Mouse (Mus musculus): ENCODE measurements around the gene Map6.

The Map6 gene

DNA sequence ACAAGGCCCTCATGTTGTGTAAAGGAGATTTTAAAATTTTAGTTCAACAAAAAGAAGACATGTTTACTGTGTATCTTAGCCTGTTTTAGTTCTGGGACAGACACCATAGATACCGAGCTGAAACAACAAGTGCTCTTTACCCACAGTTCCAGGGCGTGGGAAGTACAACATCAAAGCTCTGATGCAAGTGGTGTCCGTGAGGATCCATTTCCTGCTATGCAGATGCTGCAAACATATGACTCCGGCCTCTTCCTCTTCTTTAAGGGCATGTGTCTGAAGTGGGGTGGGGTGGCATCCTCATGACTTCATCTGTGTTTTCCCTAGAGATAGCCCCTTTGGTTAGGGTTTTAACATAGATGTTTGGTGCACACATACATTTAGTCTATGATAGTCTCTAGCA is 3.7 kb upstream of the Map6 start:
- DNase-seq (ENCODE audit: low read depth, low spot score) = no peak

DNA sequence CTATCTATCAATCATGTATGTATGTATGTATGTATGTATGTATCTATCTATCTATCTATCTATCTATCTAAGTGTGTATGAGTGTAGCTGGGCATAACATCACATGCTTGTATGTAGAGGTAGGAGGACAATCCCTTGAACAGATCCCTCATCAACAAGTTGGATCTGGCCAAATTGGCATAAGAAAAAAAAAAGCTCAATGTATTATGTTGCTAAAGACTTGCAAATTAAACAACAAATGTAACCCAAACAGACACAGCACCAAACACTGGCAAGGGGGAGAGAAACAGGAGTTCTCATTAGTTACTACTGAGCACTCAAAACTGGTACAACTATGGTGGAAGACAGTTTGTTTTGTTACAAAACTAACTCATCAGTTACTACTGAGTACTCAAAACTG is 2.6 kb upstream of the Map6 start:
- DNase-seq (ENCODE audit: low read depth, low spot score) = no peak

DNA sequence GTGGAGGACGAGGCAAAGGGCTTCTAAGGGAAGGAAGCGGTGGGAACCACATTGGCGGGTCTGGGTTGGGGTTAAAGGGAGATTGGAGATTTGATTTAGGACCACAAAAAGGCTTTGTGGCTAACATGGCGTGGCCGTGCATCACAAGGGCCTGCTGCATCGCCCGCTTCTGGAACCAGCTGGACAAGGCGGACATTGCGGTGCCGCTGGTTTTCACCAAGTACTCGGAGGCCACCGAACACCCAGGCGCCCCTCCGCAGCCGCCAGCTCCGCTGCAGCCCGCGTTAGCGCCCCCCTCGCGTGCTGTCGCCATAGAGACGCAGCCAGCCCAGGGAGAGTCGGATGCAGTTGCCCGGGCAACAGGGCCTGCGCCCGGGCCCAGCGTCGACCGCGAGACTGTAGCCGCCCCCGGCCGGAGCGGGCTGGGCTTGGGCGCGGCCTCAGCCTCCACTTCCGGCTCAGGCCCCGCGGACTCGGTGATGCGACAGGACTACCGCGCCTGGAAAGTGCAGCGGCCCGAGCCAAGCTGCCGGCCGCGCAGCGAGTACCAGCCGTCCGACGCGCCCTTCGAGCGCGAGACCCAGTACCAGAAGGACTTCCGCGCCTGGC is 754 bp downstream of the Map6 start:
- peak; percentile 80 for DNase-seq (ENCODE audit: low read depth, low spot score)

DNA sequence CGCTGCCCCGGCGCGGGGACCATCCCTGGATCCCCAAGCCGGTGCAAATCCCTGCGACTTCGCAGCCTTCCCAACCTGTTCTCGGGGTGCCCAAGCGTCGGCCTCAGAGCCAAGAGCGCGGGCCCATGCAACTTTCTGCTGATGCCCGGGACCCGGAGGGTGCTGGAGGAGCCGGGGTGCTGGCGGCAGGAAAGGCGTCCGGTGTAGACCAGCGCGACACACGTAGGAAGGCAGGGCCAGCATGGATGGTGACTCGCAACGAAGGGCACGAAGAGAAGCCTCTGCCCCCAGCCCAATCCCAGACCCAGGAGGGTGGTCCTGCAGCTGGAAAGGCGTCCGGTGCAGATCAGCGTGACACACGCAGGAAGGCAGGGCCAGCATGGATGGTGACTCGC is 1.3 kb downstream of the Map6 start:
- DNase-seq (ENCODE audit: low read depth, low spot score) = no peak

DNA sequence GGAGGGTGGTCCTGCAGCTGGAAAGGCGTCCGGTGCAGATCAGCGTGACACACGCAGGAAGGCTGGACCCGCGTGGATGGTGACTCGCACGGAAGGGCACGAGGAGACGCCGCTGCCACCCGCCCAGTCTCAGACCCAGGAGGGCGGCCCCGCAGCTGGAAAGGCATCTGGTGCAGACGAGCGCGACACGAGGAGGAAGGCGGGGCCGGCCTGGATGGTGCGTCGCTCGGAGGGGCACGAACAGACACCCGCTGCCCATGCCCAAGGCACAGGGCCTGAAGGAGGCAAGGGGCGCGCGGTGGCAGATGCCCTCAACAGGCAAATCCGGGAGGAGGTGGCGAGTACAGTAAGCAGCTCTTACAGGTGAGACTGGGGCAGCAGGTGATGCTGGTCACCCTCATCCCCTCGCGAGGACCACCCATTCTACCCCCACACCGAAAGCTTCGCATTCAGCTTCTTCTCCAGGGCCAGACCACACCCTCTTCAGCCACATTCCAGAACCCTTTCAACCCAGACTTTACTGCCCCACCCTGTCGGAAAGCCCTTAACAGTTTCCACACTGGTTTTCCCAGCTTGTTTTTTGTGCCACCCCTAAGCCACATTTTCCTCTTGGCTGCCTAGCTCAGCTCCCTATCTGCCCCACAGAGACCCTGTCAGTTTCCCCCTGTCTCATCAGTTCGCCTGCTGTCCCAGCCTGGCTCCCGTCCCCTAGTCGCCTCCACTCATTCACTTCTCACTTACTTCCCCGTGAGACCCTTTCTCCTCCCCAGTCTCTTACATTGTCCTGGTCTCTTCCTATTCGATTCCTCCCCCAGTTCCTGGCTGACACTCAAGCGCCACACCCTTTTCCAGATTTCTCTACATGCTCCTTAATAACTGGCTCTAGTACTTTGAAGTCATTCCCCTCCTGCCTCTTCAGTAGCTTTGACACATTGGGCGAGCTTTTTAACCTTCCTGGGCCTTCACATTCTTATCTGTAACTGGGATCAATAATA is 2.0 kb downstream of the Map6 start:
- DNase-seq (ENCODE audit: low read depth, low spot score) = no peak

DNA sequence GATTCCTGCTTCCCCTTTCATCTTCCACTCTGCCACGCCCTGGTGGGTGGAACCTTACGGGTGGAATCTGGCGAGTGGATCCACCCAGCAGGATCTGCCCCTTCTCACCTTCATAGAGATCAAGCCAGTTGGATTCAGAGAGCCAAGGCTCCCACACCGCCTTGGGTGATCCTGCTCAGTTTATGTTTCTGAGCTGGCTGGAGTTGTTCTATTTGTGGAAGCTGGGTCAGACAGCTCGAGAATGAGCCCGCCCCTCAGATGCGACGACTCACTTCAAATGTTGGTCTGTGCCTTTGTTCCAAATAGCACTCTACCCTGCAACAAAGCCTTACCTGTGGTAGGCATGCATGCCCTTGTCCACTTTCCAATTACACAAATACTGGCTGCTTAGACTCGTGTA is 4.4 kb downstream of the Map6 start:
- no peak for DNase-seq (ENCODE audit: low read depth, low spot score)

DNA sequence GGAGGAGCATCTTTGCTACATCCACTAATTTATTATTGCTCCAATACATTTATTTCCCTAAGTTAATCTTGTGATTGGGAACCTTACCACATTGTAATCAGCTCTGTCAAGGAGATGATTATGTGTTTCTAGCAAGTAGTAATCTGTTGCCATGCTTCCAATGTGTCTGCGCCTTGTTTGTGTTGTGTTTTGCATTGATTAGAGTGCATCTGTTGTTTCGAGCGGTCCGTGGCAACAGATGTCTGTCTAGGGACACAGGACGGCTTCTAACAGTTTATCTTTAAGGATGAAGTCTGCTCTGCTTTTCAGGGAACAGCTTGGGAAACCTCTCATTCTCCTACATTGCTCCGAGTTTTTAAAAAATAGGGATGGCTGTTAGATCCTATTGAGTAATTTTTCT is 7.9 kb downstream of the Map6 start:
- DNase-seq (ENCODE audit: low read depth, low spot score) = no peak

DNA sequence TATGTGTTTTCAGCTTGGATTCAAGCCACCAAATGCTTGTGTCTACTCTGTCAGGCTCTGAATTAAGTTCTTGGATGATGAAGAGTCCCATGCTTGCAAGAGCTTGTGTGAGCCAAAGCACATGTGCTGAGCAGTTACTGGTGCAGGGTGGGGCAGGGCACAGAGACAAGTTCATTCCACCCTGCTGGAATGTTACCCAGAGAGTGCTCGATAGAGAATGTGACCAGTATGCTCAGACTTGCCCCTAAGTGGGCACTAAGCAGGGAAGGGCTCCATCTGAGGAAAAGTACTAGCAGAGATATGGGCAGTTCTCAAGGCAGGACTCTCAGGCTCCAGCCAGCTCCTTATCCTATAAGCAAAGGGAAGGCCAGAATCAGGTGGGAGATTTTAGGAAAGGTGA is 9.4 kb downstream of the Map6 start:
- no peak for DNase-seq (ENCODE audit: low read depth, low spot score)

DNA sequence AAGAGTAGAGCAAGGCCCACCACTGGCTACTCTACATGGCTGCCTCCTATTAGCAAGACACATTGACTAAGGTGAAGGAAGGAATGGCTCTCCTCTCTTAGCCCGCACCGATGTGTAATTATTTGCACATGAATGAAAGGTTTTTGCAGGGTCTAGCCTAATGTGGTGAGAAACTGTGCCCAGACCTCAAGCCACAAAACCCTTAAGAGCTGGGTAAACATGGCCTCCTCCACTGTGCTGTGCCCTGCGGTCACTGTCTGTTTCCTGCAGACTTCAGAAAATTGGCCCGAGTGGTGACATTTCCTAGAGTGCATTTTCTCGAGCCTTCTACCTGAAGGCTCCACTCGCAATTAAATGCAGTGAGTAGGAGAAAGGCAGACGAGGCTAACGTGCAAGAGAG is 11.1 kb downstream of the Map6 start:
- no peak for DNase-seq (ENCODE audit: low read depth, low spot score)

DNA sequence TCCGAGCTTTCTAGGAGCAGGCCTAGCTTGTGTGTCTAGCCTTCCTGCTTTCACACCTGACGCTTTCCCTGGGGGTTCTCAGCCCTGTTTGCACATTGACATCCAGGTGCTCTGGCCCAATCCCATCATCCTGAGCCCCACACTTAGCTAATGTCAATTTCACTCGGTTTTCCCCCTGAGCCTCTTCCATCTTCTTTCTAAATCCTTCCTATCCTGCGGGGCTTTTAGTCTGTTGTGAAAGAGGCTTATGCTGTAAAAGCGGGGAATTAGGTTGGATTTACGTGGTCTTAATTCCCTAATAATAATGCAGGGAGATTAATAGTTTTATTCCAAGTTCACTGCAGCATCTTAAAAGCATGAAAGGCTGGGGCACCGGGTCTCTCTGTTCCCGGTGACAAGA is 12.3 kb downstream of the Map6 start:
- no peak for DNase-seq (ENCODE audit: low read depth, low spot score)

DNA sequence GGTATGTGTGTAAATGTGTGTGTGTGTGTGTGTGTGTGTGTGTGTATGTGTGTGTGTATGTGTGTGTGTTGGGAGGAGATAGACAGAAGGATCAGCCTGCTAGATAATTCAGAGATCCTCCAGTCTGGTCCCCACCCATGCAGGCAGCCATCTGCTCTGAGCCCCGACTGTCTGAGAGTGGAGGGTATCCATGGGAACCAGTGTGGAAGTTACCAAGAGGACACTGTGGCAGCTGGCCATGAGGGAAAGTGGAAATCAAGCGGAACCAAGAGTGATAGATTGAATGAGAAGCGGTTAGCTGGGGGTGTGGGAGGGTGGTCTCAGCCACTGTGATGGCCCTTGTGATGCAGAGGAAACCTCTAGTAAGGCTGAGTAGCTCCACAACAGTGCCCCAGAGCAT is 20.0 kb downstream of the Map6 start:
- DNase-seq (ENCODE audit: low read depth, low spot score) = no peak

DNA sequence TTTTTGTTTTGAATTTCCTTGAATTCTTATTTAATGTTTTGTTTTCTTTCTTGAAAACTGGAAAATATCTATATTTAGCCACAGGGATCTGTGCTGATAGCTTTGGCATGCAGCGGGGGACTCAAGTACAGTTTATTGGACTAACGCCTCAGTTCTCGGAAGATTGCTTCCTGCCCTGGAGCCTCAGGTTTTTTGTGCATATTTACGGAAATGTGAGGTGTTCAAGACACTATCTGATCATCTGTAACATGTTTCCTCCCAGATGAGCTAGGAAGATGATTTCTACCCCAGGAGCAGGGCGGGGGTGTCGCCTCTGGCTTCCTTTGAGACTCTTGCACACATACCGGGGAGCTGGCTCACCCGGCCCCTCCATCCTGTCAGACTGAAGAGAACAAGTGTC is 22.8 kb downstream of the Map6 start:
- no peak for DNase-seq (ENCODE audit: low read depth, low spot score)

DNA sequence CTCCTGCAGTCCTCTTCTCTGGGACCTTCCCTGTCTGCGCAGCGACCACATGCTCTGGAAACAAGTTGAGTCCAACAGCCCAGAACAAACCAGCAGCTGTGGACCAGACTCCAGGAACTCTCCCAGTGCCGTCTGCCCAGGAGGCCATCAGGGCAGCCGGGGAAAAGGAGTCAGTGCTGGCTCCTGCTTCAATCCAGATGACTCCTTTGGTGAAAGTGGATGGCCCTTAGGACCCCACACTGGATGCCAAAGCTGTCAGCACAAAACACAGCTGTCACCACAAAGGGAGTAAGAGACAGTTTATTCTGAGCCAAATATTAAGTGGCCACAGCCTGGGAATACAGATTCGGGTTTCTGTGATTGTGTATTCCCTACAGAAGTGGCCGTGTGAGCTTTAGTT is 23.7 kb downstream of the Map6 start:
- DNase-seq (ENCODE audit: low read depth, low spot score) = no peak

DNA sequence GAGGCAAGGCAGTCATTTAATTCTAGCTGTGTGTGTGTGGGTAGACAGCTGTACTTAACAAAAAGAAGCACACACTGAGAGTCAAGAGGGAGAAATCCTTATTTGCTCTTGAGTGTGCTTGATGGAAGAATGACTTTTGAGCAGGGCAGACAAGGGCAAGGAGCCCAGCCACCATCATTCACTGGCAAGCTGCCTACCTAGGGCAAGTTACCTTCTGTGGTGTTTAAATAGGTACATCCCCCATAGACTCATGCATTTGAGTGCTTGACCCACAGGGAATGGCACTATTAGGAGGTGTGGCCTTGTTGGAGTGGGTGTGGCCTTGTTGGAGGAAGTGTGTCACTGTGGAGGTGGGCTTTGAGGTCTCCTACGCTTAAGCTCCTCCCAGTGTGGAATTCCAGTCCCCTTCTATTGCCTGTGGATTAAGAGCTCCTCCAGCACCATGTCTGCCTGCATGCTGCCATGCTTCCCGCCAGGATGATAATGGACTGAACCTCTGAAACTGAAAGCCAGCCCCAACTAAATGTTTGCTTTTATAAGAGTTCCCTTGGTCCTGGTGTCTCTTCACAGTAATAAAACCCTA is 27.0 kb downstream of the Map6 start:
- DNase-seq (ENCODE audit: low read depth, low spot score) = no peak

DNA sequence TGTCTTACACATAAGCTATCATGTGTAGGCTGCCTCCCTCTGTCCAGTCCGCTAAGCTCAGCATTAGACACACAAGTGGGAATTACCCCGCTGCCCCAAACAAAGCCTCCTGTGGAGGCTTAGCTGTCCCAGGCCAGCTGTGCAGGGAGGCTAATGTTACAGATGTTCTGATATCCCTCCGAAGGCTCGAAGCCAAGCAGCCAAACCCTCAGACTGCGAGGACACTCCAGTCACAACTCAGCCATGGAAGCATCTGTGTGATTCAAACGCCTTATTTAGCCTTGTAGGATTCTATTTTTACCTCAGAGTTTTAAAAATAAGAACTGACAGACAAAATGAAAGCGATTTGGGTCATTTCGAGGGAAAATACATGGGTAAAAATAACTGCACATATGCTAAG is 27.9 kb downstream of the Map6 start:
- DNase-seq (ENCODE audit: low read depth, low spot score) = peak; percentile 27

DNA sequence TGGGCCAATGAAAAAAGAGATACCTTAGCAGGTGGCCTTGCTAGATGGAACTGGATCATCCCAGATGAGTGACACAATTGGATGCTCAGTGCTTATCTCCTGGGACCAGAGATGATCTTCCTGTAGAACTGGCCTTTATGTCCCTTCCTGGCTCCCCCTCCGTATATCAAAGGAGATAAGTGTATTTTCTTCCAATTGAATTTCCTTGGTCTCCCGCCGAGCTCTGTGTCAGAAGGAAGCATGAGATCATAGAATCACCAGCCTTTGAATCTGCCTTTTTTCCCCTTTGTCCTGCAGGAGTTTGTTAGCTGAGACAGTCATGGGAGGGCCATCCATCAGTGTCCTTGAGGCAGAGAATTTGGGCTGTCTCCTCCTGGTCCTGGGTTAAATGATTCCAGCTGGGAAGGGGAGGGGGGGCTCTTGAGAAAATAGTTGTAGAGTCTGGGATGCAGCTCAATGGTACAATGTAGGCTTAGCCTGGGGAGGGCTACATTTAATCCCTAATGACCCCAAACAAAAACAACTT is 33.5 kb downstream of the Map6 start:
- DNase-seq (ENCODE audit: low read depth, low spot score) = no peak

DNA sequence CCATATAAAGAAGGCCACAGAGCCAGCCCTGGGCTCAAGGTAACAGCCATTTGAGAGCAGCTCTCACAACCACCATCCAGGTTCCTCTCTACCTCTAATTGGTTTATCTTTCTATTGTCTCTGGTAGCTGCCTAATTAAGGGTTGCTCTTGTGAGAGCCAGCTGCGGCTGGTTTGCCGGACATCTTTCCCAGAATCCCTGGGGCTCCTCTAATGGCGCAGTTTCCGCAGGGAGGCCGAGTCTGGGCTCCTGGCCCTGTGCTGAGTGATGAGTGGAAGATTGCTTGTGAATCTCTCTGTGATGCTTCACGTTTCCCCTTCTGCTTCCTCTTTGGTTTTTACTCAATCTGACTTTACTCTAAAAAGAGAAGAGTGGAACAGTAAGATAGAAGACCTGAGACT is 36.8 kb downstream of the Map6 start:
- no peak for DNase-seq (ENCODE audit: low read depth, low spot score)

DNA sequence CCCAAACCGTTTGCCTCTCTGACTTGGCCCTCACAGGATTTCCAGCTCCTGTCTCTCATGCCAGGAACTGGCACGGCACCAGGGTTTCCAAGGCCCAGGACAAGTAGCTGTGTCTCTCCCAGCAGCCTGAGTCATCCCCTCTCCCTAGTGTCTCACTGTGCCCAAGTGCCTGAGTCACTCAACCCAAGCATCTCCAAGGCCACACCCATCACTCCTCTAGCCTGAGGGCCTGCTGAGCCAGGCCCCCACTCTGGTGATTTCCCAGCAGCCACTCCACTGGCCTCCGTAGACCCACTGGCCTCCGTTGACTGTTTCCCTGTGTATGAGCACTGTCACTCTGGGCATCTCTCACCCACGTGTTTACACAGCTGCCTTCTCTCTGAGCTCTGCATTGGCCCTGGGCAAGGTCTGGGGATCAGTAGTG is 37.7 kb downstream of the Map6 start:
- no peak for DNase-seq (ENCODE audit: low read depth, low spot score)

DNA sequence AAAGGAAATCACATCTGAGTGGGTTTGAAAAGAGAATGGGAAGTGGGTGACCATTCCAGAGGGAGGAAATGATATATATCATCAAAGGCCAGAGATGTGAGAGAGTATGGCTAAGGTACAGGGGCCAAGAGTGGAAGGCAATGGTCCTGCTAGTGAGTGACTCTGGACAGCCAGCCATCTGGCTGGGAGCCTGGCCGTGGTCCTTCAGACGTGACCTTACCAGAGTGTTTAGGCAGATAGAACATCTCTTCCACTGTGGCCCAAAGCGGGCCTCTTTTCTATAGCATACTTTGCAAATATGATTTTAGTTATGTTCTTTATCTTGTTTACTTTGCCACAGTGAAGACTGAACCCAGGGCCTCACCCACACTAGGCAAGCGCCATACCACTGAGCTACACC is 38.4 kb downstream of the Map6 start:
- no peak for DNase-seq (ENCODE audit: low read depth, low spot score)

DNA sequence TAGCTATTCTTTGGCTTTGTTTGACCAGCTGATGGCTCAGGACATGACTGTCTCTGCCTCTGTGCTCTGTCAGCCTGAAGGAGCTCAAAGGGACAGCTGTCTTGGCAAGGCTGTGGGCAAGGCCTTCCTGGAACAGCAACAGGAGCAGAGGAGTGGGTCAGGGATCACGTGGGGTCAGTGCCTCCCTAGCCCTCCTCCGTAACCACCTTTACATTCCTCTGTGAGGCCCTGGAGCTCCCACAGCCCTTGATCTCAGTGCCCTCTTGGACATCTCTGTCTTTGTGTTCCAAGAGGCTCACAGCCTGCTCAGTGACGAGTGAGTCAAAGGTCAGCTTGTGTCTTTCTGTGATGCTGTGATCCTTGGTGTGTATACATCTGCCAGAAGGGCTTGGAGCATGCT is 39.4 kb downstream of the Map6 start:
- no peak for DNase-seq (ENCODE audit: low read depth, low spot score)

DNA sequence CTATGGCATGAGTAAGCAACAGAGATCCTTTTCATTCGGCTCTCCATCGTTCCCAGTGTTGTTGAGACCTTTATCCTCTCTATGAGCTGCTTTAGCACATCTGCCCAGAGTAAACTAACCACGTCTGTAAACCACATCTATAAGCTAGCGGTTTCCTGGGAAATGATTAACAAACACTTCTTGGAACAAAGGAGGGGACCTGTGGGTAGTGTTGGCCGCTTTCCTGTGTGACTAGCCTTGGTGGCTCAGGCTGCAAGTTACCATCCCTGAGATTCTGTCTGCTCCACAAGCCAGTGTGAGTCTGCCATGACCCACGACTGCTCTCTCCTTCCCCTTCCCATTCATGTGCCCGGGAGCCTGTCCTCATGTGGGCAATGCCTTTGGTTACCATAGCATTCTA is 44.2 kb downstream of the Map6 start:
- no peak for DNase-seq (ENCODE audit: low read depth, low spot score)

DNA sequence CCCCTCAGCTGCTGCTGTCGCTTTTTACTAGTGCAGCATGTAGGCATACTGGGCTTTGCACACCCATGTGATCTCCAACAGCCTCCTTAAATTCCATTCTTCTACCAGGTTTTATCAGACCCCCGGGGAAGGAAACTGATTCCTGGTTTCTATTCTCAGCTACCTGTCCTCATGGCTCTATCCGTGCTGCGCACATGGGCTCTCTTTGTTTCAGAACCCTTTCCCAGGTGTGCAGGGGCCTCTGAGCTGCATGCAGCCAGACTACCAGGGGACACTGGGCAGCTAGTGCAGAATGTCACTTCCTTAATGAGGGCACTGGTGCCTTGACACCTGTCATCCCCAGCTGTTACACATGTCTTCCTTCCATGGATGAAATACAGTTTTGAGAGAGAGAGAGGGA is 44.8 kb downstream of the Map6 start:
- DNase-seq (ENCODE audit: low read depth, low spot score) = no peak

DNA sequence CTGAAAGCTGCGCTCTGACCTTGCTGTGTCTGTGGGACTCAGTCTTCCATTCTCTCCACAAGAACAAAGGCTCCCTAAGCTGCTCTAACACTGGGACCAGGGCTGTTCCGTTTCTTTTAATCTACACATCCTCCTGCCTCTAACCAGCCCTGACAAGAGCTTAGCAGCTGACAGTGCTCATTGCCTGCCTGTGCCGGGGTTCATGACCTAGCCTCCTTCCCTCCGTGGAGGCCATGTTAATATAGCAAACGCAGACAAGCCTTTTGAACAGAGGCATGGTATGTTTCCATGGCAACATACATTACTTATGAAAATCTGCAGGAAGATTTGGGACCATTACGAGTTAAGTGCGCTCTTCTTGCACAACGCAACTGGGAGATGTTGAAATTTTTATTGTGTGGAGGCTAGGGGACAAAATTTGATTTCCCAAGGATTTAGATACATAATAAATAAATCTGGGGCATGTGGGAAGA is 45.5 kb downstream of the Map6 start:
- DNase-seq (ENCODE audit: low read depth, low spot score) = no peak
